Mouse (Mus musculus) liver, embryonic 14 days (tissue): ENCODE data around the gene Scgb1b24. TPM values are rescaled to one million over a fixed set of nuclear protein-coding genes. Genes with fewer than 3 reads are reported as not detected.

Experiments
- polyA plus RNA-seq: library from polyadenylated mRNA; depleted of rRNA; stranded (reverse); fragments of >200 nt; gene quantifications from 2 replicates; pipeline ENCODE4 v1.2.3, GENCODE M21; 2012; rRNA removed

Scgb1b24 gene
- not detected in 2 replicates for polyA plus RNA-seq

GRCm38 (mm10) chr7:33743499-33743898 lies at the start of gene Scgb1b24:
Gene Scgb1b24 (plus strand): TSS chr7:33743799.

GRCm38 (mm10) chr7:33739212-33739611 lies 4.4 kb upstream of the Scgb1b24 start, which contains the start of gene Scgb2b24:
Gene Scgb2b24 (minus strand): TSS chr7:33739312.

Other genes with a start within 250 kb of the Scgb1b24 start
- gene Scgb2b21, start 223.3 kb upstream of the Scgb1b24 start, polyA plus RNA-seq = not detected in 2 replicates
- not detected in 2 replicates for gene Scgb2b24, start 4.5 kb upstream of the Scgb1b24 start, polyA plus RNA-seq
- not detected in 2 replicates for gene Scgb2b26, start 201.2 kb downstream of the Scgb1b24 start, polyA plus RNA-seq